22 mouse cellular contexts compared by ENCODE assay signal in genomic region chr4:154360441-154360840, GRCm38 (mm10). TPM values are rescaled to one million over a fixed set of nuclear protein-coding genes. Genes with fewer than 3 reads are reported as not detected.
DNase-seq lines count a peak whose midpoint lies in the region; ATAC-seq and TF ChIP-seq lines count a peak whose summit lies in the region.
"Had no signal": no experiment of that assay in that cellular context is flagged by ENCODE, and none has a peak within 500 bp of the region (broad histone marks: within the 10 kb centered on the region; RNA-seq: fewer than 3 reads in every experiment).

No protein-coding gene starts in this region.

- peaks cover 32% of the 10 kb centered on the region for H3K4me1 ChIP-seq in heart, embryonic 15.5 days (replicated peaks)
- H3K4me1 ChIP-seq in ES-Bruce4 (ENCODE audit: control insufficient read depth, insufficient read depth, low read length) = peaks cover 10% of the 10 kb centered on the region
- H3K4me1 ChIP-seq in limb, embryonic 11.5 days (ENCODE audit: control insufficient read depth, insufficient read depth, low read length) = peaks cover 20% of the 10 kb centered on the region
- H3K4me1 ChIP-seq in midbrain, embryonic 14.5 days (ENCODE audit: control insufficient read depth, insufficient read depth, low read length) = 0 out of 2 replicates have a peak, but pooled peaks cover 2% of the 10 kb centered on the region
- H3K4me1 ChIP-seq in hindbrain, embryonic 10.5 days (replicated peaks) = peaks cover 41% of the 10 kb centered on the region
- H3K4me1 ChIP-seq: liver, embryonic 12.5 days had no signal

- no peak for DNase-seq in heart, adult 9 months (ENCODE audit: low spot score in 2 of 2)
- peak; percentile 85 for DNase-seq in ZHBTc4 (ENCODE audit: low read depth, low spot score)
- no peak for DNase-seq in limb, embryonic 11.5 days (ENCODE audit: low spot score)
- DNase-seq in left cerebral cortex, postnatal 14 days (ENCODE audit: low spot score in 2 of 2) = no peak
- DNase-seq in midbrain, embryonic 14.5 days = no peak
- DNase-seq in hindbrain, embryonic 10.5 days (ENCODE audit: low spot score) = no peak
- DNase-seq: adrenal gland, adult 8-10 months; cerebellum, adult 9-11 months; forebrain, postnatal 0 days; kidney, postnatal 36 days; left cerebral cortex, postnatal 4 days; thymus, postnatal 14 days had no signal

- ATAC-seq in heart, embryonic 15.5 days (replicated peaks; ENCODE audit: insufficient number of reproducible peaks, insufficient read depth, low FRiP score, low read depth) = no peak
- ATAC-seq in limb, embryonic 11.5 days (ENCODE audit: insufficient number of reproducible peaks, low FRiP score, low TSS enrichment, low read depth) = no peak
- ATAC-seq in midbrain, embryonic 14.5 days (ENCODE audit: low FRiP score, low TSS enrichment) = no peak
- ATAC-seq: forebrain, postnatal 0 days; liver, embryonic 12.5 days had no signal

- 74% methylated on average over 6 of the region's 7 CpGs for WGBS in heart, embryonic 15.5 days
- WGBS in limb, embryonic 11.5 days = 92% methylated on average over 6 of the region's 7 CpGs
- WGBS in midbrain, embryonic 14.5 days = 90% methylated on average over 6 of the region's 7 CpGs
- 93% methylated on average over 6 of the region's 7 CpGs for WGBS in hindbrain, embryonic 10.5 days

- H3K27me3 ChIP-seq in heart, embryonic 15.5 days = peaks cover 4% of the 10 kb centered on the region; the same call in 1 of the 2 replicates
- no peaks in the 10 kb centered on the region for H3K27me3 ChIP-seq in ES-Bruce4 (ENCODE audit: control insufficient read depth, insufficient read depth, low read length, poor library complexity, severe bottlenecking)
- no peaks in the 10 kb centered on the region for H3K27me3 ChIP-seq in limb, embryonic 11.5 days (ENCODE audit: control insufficient read depth, insufficient read depth, low read length)
- no peaks in the 10 kb centered on the region for H3K27me3 ChIP-seq in midbrain, embryonic 14.5 days (ENCODE audit: control insufficient read depth, insufficient read depth, low read length)
- peaks cover 55% of the 10 kb centered on the region for H3K27me3 ChIP-seq in hindbrain, embryonic 10.5 days (ENCODE audit: insufficient read depth, poor library complexity, severe bottlenecking)
- H3K27me3 ChIP-seq: CH12.LX had no signal

- intact Hi-C loops in left cerebral cortex, postnatal 14 days (cut with DNase I) = no loop called here

- no peak for TF ChIP-seq EP300 in ES-Bruce4 (IDR thresholded peaks at IDR 0.05; ENCODE audit: insufficient read depth, low read depth, low read length)

- H3K4me3 ChIP-seq in heart, embryonic 15.5 days = no peak overlapping the region
- H3K4me3 ChIP-seq in ES-Bruce4 (ENCODE audit: low read depth, low read length) = no peak overlapping the region
- H3K4me3 ChIP-seq in limb, embryonic 11.5 days (ENCODE audit: low read depth, low read length) = no peak overlapping the region
- no peak overlapping the region for H3K4me3 ChIP-seq in midbrain, embryonic 14.5 days (replicated peaks; ENCODE audit: low read depth, low read length)
- H3K4me3 ChIP-seq in hindbrain, embryonic 10.5 days = no peak overlapping the region
- H3K4me3 ChIP-seq: hindbrain, embryonic 12.5 days; liver, embryonic 12.5 days had no signal

- H3K36me3 ChIP-seq in heart, embryonic 15.5 days = no peaks in the 10 kb centered on the region; the same call in 1 of the 2 replicates
- no peaks in the 10 kb centered on the region for H3K36me3 ChIP-seq in ES-Bruce4 (ENCODE audit: control insufficient read depth, insufficient read depth, low read length, poor library complexity, severe bottlenecking)
- 0 out of 2 replicates have a peak, but pooled peaks cover 2% of the 10 kb centered on the region for H3K36me3 ChIP-seq in limb, embryonic 11.5 days (ENCODE audit: control insufficient read depth, insufficient read depth, low read length)
- no peaks in the 10 kb centered on the region for H3K36me3 ChIP-seq in midbrain, embryonic 14.5 days (ENCODE audit: control insufficient read depth, insufficient read depth, low read length)
- no peaks in the 10 kb centered on the region for H3K36me3 ChIP-seq in hindbrain, embryonic 10.5 days
- H3K36me3 ChIP-seq: hindbrain, embryonic 12.5 days; liver, embryonic 12.5 days had no signal

- H3K4me2 ChIP-seq in heart, embryonic 15.5 days = no peak overlapping the region
- H3K4me2 ChIP-seq in limb, embryonic 11.5 days (ENCODE audit: low read depth, severe bottlenecking) = no peak overlapping the region
- no peak overlapping the region for H3K4me2 ChIP-seq in midbrain, embryonic 14.5 days (ENCODE audit: low read length)
- H3K4me2 ChIP-seq: hindbrain, embryonic 12.5 days; liver, embryonic 12.5 days had no signal

- H3K9me3 ChIP-seq in heart, embryonic 15.5 days (replicated peaks) = no peaks in the 10 kb centered on the region
- no peaks in the 10 kb centered on the region for H3K9me3 ChIP-seq in ES-Bruce4 (replicated peaks; ENCODE audit: control insufficient read depth, insufficient read depth, low read length, poor library complexity, severe bottlenecking)
- H3K9me3 ChIP-seq in limb, embryonic 11.5 days (ENCODE audit: control insufficient read depth, low read length) = no peaks in the 10 kb centered on the region
- H3K9me3 ChIP-seq in midbrain, embryonic 14.5 days (ENCODE audit: control insufficient read depth, low read length) = no peaks in the 10 kb centered on the region
- H3K9me3 ChIP-seq in hindbrain, embryonic 10.5 days = no peaks in the 10 kb centered on the region
- H3K9me3 ChIP-seq: hindbrain, embryonic 12.5 days; liver, embryonic 12.5 days had no signal

- TF ChIP-seq CTCF in ES-Bruce4 (IDR thresholded peaks at IDR 0.05; ENCODE audit: low read depth, low read length) = no peak

- H3K9ac ChIP-seq in heart, embryonic 15.5 days = no peak overlapping the region
- H3K9ac ChIP-seq in ES-Bruce4 (ENCODE audit: low read depth, poor library complexity, severe bottlenecking) = no peak overlapping the region
- H3K9ac ChIP-seq in limb, embryonic 11.5 days (ENCODE audit: low read length) = no peak overlapping the region
- H3K9ac ChIP-seq in midbrain, embryonic 14.5 days (replicated peaks; ENCODE audit: low read length) = no peak overlapping the region
- H3K9ac ChIP-seq: forebrain, postnatal 0 days; hindbrain, embryonic 12.5 days; liver, embryonic 12.5 days had no signal

- TF ChIP-seq POLR2A in ES-Bruce4 (IDR thresholded peaks at IDR 0.05; ENCODE audit: insufficient read depth, low read length) = no peak

- peak overlapping the region; percentile 81 for H3K27ac ChIP-seq in heart, embryonic 15.5 days
- peak overlapping the region; percentile 38; the same call in 1 of the 2 replicates for H3K27ac ChIP-seq in ES-Bruce4 (ENCODE audit: insufficient read depth, low read length)
- 0 out of 2 replicates have a peak overlapping the region, but pooled peaks have one; percentile 12 for H3K27ac ChIP-seq in limb, embryonic 11.5 days (replicated peaks; ENCODE audit: low read depth, low read length)
- H3K27ac ChIP-seq in midbrain, embryonic 14.5 days (replicated peaks; ENCODE audit: low read depth, low read length) = no peak overlapping the region
- H3K27ac ChIP-seq in hindbrain, embryonic 10.5 days = no peak overlapping the region
- H3K27ac ChIP-seq: hindbrain, embryonic 12.5 days; liver, embryonic 12.5 days had no signal

RNA-seq across cellular contexts. Expression of gene B230104I21Rik, which starts 24.5 kb away (rescaled TPM):
- not detected in 2 replicates for polyA plus RNA-seq in heart, embryonic 15.5 days (2015; fragmentation: Nextera tagmentation; extraction: Ambion mirVana)
- not detected in 2 replicates for polyA plus RNA-seq in ES-Bruce4 (2011; ENCODE audit: insufficient read depth, insufficient read length, low read depth, missing spikeins)
- 0.17 TPM in 1 of 2 replicates, not detected in the other for polyA plus RNA-seq in limb, embryonic 11.5 days (2014; fragmentation: Nextera tagmentation; extraction: Ambion mirVana)
- total RNA-seq in left cerebral cortex, postnatal 14 days (2021) = not detected
- polyA plus RNA-seq in midbrain, embryonic 14.5 days (2014; fragmentation: Nextera tagmentation; extraction: Ambion mirVana) = not detected in 2 replicates
- not detected in 2 replicates for polyA plus RNA-seq in hindbrain, embryonic 10.5 days (2016; fragmentation: Nextera tagmentation; extraction: Ambion mirVana)
- total RNA-seq: adrenal gland, adult 8-10 months; CH12.LX; gastrocnemius, postnatal 4 days; left cerebral cortex, adult 18-20 months; left cerebral cortex, postnatal 4 days had no signal
- polyA plus RNA-seq: embryonic facial prominence, embryonic 14.5 days; forebrain, postnatal 0 days; heart, embryonic 14.5 days; hindbrain, embryonic 12.5 days; kidney, embryonic 14.5 days; liver, embryonic 12.5 days had no signal

RNA-seq across cellular contexts. Expression of gene Arhgef16, which starts 59.0 kb away (rescaled TPM):
- 1.8 and 5.7 TPM in 2 replicates for polyA plus RNA-seq in heart, embryonic 15.5 days (2015; fragmentation: Nextera tagmentation; extraction: Ambion mirVana)
- 37.2 and 38.5 TPM in 2 replicates for polyA plus RNA-seq in ES-Bruce4 (2011; ENCODE audit: insufficient read depth, insufficient read length, low read depth, missing spikeins)
- 4.1 and 4.2 TPM in 2 replicates for polyA plus RNA-seq in limb, embryonic 11.5 days (2014; fragmentation: Nextera tagmentation; extraction: Ambion mirVana)
- under 1 TPM; 0.13 to 0.49 TPM for total RNA-seq in left cerebral cortex, postnatal 14 days (2021)
- 0.74 and 0.93 TPM in 2 replicates for polyA plus RNA-seq in midbrain, embryonic 14.5 days (2014; fragmentation: Nextera tagmentation; extraction: Ambion mirVana)
- 4.6 and 7.5 TPM in 2 replicates for polyA plus RNA-seq in hindbrain, embryonic 10.5 days (2016; fragmentation: Nextera tagmentation; extraction: Ambion mirVana)
- total RNA-seq: CH12.LX had no signal

Comparison
In these comparisons a context has a peak if more than half of its experiments do, and no peak if none do; other contexts are left out.
1. H3K27ac ChIP-seq: peak in heart, embryonic 15.5 days (single experiment), ES-Bruce4 (single experiment) and limb, embryonic 11.5 days (single experiment); none in midbrain, embryonic 14.5 days (single experiment) and hindbrain, embryonic 10.5 days (single experiment).